Mouse (Mus musculus): Measurements from ENCODE around the gene Srrd. TPM values are rescaled to one million over a fixed set of nuclear protein-coding genes. Genes with fewer than 3 reads are reported as not detected.

Srrd gene
- 57.5 and 61.9 TPM in 2 replicates for polyA plus RNA-seq (2015; fragmentation: Nextera tagmentation; extraction: Ambion mirVana)

- Histone ChIP-seq H3K27ac (replicated peaks) (peak within 1 kb of the TSS; percentile 56), H3K4me2 (peak within 1 kb of the TSS; percentile 81), H3K4me1 (peaks cover 57% of the 10 kb centered on the region), H3K9me3 (replicated peaks) (no peaks in the 10 kb centered on the region), H3K27me3 (replicated peaks) (no peaks in the 10 kb centered on the region), H3K36me3 (peaks cover 37% of the 10 kb centered on the region), H3K9ac (replicated peaks) (peak within 1 kb of the TSS; percentile 76), H3K4me3 (replicated peaks) (peak within 1 kb of the TSS; percentile 82)
- 2% methylated on average over 62 of the region's 64 CpGs for WGBS
- ATAC-seq (ENCODE audit: low FRiP score) = peak; percentile 86
Measured at GRCm38 (mm10) chr5:112342463-112343204, at the start of gene Srrd, which contains the start of gene Hps4. Gene Srrd, minus strand, starts transcription at chr5:112343040. Gene Hps4, plus strand, starts transcription at chr5:112343083.

GRCm38 (mm10) chr5:112391676-112392323 is 49.0 kb upstream of the Srrd start:
- Histone ChIP-seq H3K27ac (replicated peaks) (no peak overlapping the region), H3K36me3 (peaks cover 21% of the 10 kb centered on the region), H3K9ac (replicated peaks) (no peak overlapping the region), H3K4me3 (replicated peaks) (no peak overlapping the region), H3K27me3 (replicated peaks) (no peaks in the 10 kb centered on the region), H3K4me2 (no peak overlapping the region), H3K4me1 (peaks cover 67% of the 10 kb centered on the region), H3K9me3 (replicated peaks) (no peaks in the 10 kb centered on the region)
- WGBS = 71% methylated on average over 27 of the region's 27 CpGs
- no peak for ATAC-seq (ENCODE audit: low FRiP score)

DNA sequence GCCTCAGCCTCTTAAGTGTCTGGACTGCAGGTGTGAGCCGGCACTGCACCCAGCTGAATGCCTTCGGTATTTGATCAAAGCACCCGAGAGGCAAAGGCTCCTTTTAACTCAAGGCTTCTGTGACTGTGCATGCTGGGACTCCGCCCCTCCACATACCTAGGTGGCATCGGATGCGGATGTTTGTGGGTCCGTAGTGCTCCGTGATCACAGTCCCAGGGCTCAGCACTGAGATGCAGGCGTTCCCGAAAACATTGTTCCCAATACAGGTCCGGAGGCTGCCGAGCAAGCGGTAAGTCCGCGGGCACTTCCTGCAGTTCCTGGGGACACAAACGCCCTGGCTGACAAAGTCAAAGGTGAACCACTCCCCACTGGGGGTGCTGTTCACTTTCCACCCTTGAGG is 48.2 kb upstream of the Srrd start:
- H3K4me1 ChIP-seq = peaks cover 67% of the 10 kb centered on the region

GRCm38 (mm10) chr5:112389352-112389751 is 46.5 kb upstream of the Srrd start:
- peaks cover 44% of the 10 kb centered on the region for H3K36me3 ChIP-seq
- H3K27me3 ChIP-seq (replicated peaks) = no peaks in the 10 kb centered on the region
- 63% methylated on average over 9 of the region's 9 CpGs for WGBS
- H3K4me2 ChIP-seq = peak overlapping the region; percentile 20; the same call in 1 of the 2 replicates
- no peak overlapping the region for H3K4me3 ChIP-seq (replicated peaks)
- H3K9me3 ChIP-seq (replicated peaks) = no peaks in the 10 kb centered on the region
- H3K9ac ChIP-seq (replicated peaks) = no peak overlapping the region; the same call in 1 of the 2 replicates
- no peak for ATAC-seq (ENCODE audit: low FRiP score)
- no peak overlapping the region for H3K27ac ChIP-seq (replicated peaks)
- H3K4me1 ChIP-seq = peaks cover 57% of the 10 kb centered on the region

More for the DNA sequence above, 48.2 kb upstream of the Srrd start:
- ATAC-seq (ENCODE audit: low FRiP score) = no peak
- peaks cover 29% of the 10 kb centered on the region for H3K36me3 ChIP-seq
- no peak overlapping the region for H3K4me3 ChIP-seq (replicated peaks)
- 75% methylated on average over 16 of the region's 16 CpGs for WGBS
- H3K4me2 ChIP-seq = no peak overlapping the region
- H3K9me3 ChIP-seq (replicated peaks) = no peaks in the 10 kb centered on the region
- H3K27me3 ChIP-seq (replicated peaks) = no peaks in the 10 kb centered on the region
- H3K27ac ChIP-seq (replicated peaks) = no peak overlapping the region
- no peak overlapping the region for H3K9ac ChIP-seq (replicated peaks)

DNA sequence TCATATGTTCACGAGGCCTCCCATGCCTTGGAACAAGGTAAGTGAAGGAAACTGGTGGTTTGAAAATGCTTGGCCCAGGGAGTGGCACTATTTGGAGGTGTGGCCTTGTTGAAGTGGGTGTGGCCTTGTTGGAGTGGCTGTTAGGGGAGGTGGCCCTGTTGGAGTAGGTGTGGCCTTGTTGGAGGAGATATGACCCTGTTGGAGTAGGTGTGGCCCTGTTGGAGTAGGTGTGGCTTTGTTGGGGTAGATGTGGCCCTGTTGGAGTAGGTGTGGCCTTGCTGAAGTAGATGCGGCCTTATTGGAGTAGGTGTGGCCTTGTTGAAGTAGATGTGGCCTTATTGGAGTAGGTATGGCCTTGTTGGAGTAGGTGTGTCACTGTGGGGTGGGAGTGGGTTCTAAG is 43.1 kb upstream of the Srrd start:
- WGBS = 79% methylated on average over 2 of the region's 2 CpGs
- Histone ChIP-seq H3K4me2 (no peak overlapping the region), H3K27ac (replicated peaks) (no peak overlapping the region), H3K9ac (replicated peaks) (no peak overlapping the region), H3K36me3 (peaks cover 45% of the 10 kb centered on the region), H3K4me3 (replicated peaks) (no peak overlapping the region), H3K4me1 (peaks cover 32% of the 10 kb centered on the region), H3K27me3 (replicated peaks) (no peaks in the 10 kb centered on the region), H3K9me3 (replicated peaks) (no peaks in the 10 kb centered on the region)
- ATAC-seq (ENCODE audit: low FRiP score) = no peak

DNA sequence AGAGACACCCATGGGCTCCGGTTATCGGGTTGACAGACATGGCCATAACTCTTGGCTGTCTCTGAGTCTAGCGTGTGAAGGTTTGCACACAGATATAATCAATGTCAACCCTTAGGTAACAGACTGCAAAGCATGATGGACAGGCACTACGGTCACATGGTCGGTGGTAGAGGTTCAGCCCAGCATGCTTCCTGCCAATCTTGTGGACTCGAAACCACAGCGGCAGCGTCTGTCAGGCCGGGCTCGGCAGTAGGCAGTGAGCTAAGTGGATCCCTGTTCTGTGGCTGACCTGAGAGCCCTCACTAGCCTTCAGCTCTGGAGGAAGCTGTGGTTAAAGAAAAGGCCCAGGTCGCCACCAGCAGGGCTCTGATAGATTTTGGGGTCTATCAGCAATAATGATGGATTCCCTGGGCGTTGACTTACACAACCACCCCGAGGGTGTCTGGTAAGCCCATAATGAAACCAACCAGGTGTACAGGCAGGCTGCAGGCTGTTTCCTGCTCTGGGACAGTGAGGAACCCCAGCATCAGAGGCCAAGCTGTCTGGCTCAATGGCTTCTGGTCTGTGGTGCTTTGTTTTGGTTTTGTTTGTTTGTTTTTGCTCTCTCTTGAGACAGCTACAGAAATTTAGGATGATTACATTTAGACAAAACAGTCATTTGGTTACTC is 42.1 kb upstream of the Srrd start:
- peaks cover 49% of the 10 kb centered on the region for H3K36me3 ChIP-seq
- H3K4me3 ChIP-seq (replicated peaks) = no peak overlapping the region
- peaks cover 25% of the 10 kb centered on the region for H3K4me1 ChIP-seq
- no peaks in the 10 kb centered on the region for H3K27me3 ChIP-seq (replicated peaks)
- no peak for ATAC-seq (ENCODE audit: low FRiP score)
- WGBS = 91% methylated on average over 13 of the region's 13 CpGs
- no peak overlapping the region for H3K27ac ChIP-seq (replicated peaks)
- no peak overlapping the region for H3K9ac ChIP-seq (replicated peaks)
- H3K4me2 ChIP-seq = no peak overlapping the region
- no peaks in the 10 kb centered on the region for H3K9me3 ChIP-seq (replicated peaks)

DNA sequence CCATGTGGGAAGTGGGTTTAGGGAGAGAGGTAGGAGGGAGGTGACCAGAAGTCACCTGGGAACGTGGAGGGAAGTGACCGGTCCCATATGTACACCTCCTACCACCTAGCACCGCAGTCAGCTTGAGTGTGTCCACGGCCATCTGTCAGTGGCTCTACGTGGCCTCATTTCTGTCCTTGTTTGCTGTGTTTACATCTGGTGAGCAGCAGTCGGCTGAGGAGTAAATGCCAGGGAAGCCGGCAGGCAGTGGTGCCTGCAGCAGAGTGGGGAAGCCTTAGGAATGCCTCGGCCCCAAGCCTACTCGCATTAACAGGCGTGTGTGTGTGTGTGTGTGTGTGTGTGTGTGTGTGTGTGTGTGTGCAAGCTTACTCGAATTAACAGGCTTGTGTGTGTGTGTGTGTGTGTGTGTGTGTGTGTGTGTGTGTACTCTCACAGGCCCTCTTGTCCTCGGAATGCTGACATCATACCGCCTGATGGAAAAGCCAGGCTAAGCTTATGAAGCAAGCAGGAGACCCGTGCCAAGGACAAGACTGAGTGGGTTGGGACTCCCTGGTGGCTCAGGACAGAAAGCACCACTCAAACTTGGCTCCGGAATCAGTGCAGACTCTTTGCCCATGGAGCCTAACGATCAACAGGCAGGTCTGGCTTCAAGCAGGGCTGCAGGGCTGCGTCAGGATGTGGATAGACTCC is 39.9 kb upstream of the Srrd start:
- Histone ChIP-seq H3K36me3 (peaks cover 59% of the 10 kb centered on the region), H3K27ac (replicated peaks) (peak overlapping the region; percentile 20), H3K4me3 (replicated peaks) (no peak overlapping the region), H3K4me2 (no peak overlapping the region), H3K9ac (replicated peaks) (no peak overlapping the region), H3K27me3 (replicated peaks) (no peaks in the 10 kb centered on the region), H3K9me3 (replicated peaks) (no peaks in the 10 kb centered on the region), H3K4me1 (peaks cover 7% of the 10 kb centered on the region; the same call in 1 of the 2 replicates)
- WGBS = 71% methylated on average over 16 of the region's 17 CpGs
- no peak for ATAC-seq (ENCODE audit: low FRiP score)

DNA sequence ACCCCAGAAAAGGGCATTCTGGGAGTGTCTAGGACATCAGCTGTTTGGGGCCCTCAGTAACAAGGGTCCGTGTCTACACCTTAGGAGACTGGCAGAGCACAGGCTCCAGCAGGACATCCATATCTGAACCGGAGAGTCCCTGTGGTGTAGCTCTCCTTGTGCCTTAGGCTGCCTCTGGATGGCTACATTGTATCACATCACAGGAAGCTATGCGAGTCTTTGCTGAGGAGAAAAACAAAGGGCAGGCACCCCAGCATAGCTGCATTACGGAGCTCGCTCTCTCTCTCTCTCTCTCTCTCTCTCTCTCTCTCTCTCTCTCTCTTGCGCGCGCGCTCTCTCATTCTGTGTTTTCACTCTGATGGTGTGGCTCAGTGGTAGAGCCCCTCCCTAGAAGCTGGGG is 39.2 kb upstream of the Srrd start:
- ATAC-seq (ENCODE audit: low FRiP score) = no peak; the same call in 1 of the 2 replicates
- no peak overlapping the region for H3K4me2 ChIP-seq
- peaks cover 7% of the 10 kb centered on the region; the same call in 1 of the 2 replicates for H3K4me1 ChIP-seq
- H3K9ac ChIP-seq (replicated peaks) = no peak overlapping the region
- H3K27ac ChIP-seq (replicated peaks) = peak overlapping the region; percentile 20
- 63% methylated on average over 9 of the region's 9 CpGs for WGBS
- H3K27me3 ChIP-seq (replicated peaks) = no peaks in the 10 kb centered on the region
- peaks cover 52% of the 10 kb centered on the region for H3K36me3 ChIP-seq
- no peak overlapping the region for H3K4me3 ChIP-seq (replicated peaks)
- H3K9me3 ChIP-seq (replicated peaks) = no peaks in the 10 kb centered on the region

- Histone ChIP-seq H3K27ac (replicated peaks) (no peak overlapping the region), H3K36me3 (peaks cover 52% of the 10 kb centered on the region)
- ATAC-seq (ENCODE audit: low FRiP score) = no peak
Measured at GRCm38 (mm10) chr5:112381154-112381553, 38.3 kb upstream of the Srrd start.

DNA sequence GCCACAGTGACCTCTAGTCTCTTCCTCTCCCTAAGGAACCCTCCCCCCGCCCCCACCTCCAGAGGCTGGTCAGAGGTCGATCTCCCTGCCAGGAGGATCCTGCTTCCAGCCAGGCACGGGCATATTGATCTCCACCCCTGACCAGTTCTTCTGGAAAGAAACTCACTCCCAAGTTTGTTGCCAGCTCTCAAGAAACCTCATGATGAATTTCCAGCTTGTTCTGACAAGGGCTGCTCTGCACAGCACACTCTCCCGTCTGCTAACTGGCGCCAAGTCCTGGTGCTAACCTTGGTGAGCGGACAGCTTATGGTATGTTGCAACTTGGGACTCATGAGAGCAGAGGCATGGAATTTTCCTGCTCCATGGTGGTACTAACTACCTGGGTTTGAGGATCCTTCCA is 35.9 kb upstream of the Srrd start:
- peaks cover 54% of the 10 kb centered on the region for H3K36me3 ChIP-seq
- ATAC-seq (ENCODE audit: low FRiP score) = no peak
- no peaks in the 10 kb centered on the region for H3K9me3 ChIP-seq (replicated peaks)

More at GRCm38 (mm10) chr5:112381154-112381553, 38.3 kb upstream of the Srrd start:
- 87% methylated on average over 11 of the region's 11 CpGs for WGBS
- H3K4me1 ChIP-seq = peaks cover 7% of the 10 kb centered on the region; the same call in 1 of the 2 replicates
- no peak overlapping the region for H3K9ac ChIP-seq (replicated peaks)
- H3K9me3 ChIP-seq (replicated peaks) = no peaks in the 10 kb centered on the region
- H3K4me2 ChIP-seq = no peak overlapping the region
- H3K4me3 ChIP-seq (replicated peaks) = no peak overlapping the region
- H3K27me3 ChIP-seq (replicated peaks) = no peaks in the 10 kb centered on the region

GRCm38 (mm10) chr5:112377380-112377779 is 34.5 kb upstream of the Srrd start:
- Histone ChIP-seq H3K4me2 (no peak overlapping the region), H3K4me3 (replicated peaks) (no peak overlapping the region), H3K36me3 (peaks cover 56% of the 10 kb centered on the region), H3K4me1 (peaks cover 14% of the 10 kb centered on the region), H3K27ac (replicated peaks) (no peak overlapping the region), H3K9ac (replicated peaks) (no peak overlapping the region), H3K9me3 (replicated peaks) (no peaks in the 10 kb centered on the region), H3K27me3 (replicated peaks) (no peaks in the 10 kb centered on the region)
- ATAC-seq (ENCODE audit: low FRiP score) = no peak
- 100% methylated on average over 1 of the region's 1 CpGs for WGBS

More for the DNA sequence above, 35.9 kb upstream of the Srrd start:
- WGBS = 87% methylated on average over 6 of the region's 6 CpGs
- H3K9ac ChIP-seq (replicated peaks) = no peak overlapping the region
- H3K27me3 ChIP-seq (replicated peaks) = no peaks in the 10 kb centered on the region
- H3K4me3 ChIP-seq (replicated peaks) = no peak overlapping the region
- no peak overlapping the region for H3K27ac ChIP-seq (replicated peaks)
- no peak overlapping the region for H3K4me2 ChIP-seq
- H3K4me1 ChIP-seq = peaks cover 7% of the 10 kb centered on the region; the same call in 1 of the 2 replicates

Data from neural tube, embryonic 15.5 days (tissue).